Mouse (Mus musculus): ENCODE measurements around the gene Sgms1. TPM values are rescaled to one million over a fixed set of nuclear protein-coding genes. Genes with fewer than 3 reads are reported as not detected.

The Sgms1 gene
- total RNA-seq, 4 experiments from 2014 or later: 48.4 to 62.8 (median 50.8) TPM

DNA sequence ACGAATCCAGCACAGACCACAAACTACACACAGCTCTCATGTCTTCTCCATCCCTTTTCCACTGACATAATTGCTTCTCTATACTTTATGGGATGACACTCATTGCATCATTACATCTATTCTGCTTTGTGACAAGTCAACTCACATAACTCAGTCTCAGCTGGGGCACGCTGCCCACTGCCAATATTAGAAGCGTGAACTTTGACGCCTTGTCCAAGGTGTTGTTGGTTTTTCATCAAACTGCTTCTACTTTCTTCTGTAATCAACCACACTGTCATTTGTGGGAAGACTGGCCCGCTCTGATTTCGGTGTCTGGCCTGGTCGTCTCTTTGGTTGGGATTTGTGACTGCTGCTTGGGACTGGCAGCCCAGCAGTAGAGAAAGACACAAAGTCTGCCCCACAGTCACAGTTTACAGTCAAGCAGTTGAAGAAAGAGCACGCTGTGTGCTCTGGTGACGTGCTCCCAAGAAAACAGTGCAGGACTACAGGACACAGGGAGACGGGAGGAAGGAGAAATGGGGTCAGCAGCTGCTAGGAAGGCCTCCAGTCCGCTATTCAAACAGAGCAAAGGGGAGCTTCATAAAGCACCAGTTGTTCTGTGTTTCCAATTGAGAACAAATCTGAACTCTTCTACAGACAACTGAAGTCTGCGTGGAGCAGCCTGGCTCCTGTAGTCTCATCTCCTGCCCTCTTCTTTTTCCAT, 120.2 kb downstream of the Sgms1 start:
- no peak for DNase-seq (ENCODE audit: low spot score)

DNA sequence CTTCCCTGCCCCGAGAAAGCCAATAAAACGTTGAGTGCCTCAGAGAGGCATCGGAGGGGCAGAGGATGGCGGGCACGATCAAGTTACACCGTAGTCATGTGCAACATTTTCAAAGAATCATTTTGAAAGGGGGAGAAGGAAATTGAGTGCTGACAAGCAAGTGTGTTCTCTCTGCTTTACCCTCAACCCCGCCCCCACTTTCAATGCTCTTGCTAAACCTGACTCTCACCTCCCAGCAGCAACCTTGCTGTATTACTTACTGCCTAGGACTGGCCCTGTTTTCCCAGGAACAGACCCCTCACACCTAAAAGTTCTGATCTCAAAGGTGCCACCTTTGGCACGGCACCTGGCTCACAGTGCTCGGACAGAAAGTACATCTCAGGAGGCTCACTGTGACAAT, 121.0 kb downstream of the Sgms1 start:
- DNase-seq (ENCODE audit: low spot score): no peak

DNA sequence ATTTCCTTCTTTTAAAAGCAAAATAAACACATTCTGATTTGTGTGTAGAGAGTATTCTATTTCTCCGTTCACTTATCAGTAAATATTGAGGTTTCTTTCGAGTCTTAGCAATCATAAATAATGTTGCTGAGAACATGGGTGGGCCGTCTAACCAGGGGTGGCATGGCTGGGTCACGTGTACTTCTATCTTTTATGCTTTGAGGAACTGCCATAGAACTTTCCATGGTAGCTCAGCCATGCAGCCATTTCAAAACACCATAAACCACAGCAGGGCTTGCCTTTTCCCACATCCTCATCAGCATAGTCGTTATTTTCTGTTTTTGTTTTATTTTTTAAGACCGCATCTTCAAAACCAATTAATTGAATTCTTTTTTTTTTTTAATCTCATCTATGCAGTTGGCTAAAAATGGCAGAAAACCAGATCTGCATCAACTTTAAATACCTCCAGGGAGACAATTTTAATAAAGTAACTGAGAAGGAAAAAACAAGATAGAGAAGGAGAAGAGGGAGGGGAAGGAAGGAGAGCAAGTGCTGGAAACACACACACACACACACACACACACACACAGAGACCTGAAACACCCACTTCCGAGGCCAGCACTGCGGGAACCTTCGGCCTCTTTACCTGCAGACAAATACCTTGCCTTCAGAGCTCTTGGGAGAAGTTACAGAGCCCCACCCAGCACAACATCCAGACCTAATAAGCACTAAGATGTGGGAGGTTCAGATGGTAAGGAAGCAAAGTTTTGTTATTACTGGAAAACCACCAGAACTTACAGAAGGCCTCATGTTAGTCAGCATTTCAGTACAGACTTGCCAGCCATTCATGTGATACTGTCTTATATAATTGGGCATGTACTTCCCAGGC, 122.9 kb downstream of the Sgms1 start:
- no peak for DNase-seq (ENCODE audit: low spot score)

DNA sequence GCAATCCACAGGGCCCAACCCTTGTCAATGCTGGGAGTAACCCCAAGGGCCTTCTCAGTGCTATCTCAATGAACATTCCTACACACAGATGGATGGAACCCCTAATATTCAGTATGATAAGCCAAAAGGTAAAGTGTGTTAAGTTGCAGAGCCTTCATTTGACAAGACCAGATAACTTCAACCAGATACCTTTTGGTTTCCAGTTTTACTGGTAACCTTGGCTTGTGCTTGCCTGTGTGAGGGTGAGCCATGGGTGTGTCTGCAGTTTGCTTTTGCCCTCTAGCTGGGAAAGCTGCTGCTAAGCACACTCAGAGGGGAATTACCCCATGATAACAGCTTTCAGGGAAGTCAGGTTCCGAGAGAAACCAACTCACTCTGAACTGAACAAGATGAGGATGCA, 125.8 kb downstream of the Sgms1 start:
- no peak for DNase-seq (ENCODE audit: low spot score)

DNA sequence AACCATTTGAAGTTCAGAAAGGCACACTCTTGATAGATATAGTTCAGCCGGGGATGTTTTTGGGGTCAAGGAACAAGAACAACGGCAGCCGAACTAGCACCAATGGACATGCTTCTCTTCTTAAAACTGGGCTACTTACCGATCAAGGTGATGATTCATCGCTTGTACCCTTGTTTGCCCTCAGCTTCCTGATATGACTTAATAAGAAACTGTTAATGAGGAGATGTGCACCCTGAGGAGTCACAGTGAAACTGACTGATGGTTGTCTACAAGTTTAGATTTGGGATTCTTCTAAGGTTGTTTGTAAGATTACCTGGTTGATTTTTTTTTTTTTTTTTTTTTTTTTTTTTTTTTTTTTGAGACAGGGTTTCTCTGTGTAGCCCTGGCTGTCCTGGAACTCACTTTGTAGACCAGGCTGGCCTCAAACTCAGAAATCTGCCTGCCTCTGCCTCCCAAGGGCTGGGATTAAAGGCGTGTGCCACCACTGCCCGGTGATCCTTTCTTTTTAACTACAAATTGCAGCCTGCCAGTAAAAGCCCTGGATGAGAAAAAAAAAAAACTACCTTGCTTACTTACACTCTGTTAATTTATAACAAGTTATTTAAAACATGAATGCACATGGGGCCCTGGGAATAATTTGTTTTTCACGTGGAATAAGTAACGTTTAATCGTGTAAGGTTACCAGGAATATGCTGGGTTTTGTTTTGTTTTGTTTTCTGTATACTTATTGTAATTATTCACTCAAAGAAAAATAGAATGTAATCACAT, 126.5 kb downstream of the Sgms1 start:
- no peak for DNase-seq (ENCODE audit: low spot score)

DNA sequence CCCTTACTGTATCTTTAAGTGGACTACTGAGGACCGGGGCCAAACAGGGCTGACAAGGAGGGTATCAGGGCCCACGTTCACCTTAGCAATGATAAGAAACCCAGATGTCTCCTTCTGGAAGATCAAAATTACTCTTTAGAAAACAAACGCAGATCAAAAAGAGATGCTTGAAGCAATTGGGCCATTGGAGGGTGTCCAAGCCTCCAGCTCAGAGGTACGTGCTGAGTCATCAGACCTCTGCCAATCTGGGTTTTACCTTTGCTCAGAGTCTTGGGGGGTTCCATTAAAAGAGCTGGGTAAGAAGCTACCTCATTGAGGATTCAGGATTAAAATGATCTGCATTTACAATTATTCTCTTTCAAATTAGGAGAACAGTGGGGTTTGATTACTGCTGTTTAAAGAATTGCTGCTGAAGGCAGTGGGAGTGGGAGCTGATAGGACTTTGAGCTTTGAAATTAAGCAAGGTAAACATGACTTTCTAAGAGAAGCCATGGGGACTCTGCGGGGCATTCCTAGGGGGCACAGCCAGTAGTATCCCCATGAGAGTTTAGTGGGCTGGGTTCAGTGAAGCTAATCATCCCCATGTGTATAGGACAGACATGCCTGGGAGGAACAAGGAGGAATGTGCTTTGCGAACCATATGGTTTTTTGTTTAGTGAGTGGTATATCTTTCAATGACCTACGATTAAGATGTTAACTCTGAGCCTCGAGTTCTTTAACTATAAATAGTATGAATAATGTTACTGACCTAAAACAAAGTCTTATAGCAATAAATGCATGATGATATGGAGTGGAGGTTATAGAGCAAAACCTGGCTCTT, 128.4 kb downstream of the Sgms1 start:
- DNase-seq (ENCODE audit: low spot score): no peak

DNA sequence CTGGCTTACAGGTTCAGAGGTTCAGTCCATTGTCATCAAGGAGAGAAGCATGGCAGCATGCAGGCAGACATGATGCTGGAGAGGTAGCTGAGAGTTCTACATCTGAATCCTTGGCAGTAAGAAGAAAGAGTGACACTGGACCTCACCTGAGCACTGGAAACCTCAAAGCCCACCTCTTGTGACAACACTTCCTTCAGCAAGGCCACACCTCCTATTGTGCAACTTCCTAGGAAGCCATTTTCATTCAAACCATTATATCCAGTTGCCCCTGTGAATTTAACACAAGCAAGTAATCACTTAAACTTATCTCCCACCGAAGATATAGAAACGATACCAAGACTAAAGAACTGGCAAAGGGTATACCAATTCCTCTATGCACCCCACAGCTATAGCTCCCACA, 129.7 kb downstream of the Sgms1 start:
- DNase-seq (ENCODE audit: low spot score): no peak

DNA sequence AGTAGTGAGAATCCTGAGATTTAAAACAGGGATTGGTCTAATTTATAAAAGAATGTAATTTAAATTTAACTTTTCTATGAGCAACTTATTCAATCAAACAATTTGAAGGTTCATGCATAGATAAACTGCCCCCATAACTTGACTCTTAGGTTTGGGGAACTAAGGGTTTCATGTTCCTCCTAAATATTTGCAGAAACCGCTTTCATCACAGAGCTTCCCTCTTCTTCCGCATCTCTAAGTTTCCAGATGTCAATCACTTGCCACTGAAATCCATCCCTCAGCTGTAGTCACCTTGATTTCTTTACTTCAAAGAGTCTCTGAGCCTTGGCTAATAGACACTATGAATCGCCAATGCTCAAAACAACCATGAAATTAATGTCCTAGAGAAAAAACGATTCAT, 130.5 kb downstream of the Sgms1 start:
- DNase-seq (ENCODE audit: low spot score): no peak

DNA sequence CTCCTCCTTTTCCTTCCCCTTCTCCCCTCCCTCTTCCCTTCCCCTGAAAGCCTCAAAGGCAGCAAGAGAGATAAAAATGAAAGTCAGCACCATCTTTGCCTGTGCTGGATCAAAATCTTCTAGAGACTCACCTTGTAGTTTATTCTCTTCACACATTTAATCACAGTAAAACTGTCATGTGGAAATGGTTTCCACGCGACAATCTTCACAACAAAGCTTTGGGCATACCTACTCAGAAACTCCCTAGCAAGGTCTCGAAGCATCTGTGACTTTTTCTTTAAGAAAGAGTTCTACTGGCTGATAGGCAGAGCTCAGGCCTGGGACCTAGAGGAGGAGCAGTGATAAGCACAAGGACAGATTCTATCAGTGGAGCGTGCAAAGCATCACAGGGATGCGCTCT, 131.4 kb downstream of the Sgms1 start:
- no peak for DNase-seq (ENCODE audit: low spot score)

DNA sequence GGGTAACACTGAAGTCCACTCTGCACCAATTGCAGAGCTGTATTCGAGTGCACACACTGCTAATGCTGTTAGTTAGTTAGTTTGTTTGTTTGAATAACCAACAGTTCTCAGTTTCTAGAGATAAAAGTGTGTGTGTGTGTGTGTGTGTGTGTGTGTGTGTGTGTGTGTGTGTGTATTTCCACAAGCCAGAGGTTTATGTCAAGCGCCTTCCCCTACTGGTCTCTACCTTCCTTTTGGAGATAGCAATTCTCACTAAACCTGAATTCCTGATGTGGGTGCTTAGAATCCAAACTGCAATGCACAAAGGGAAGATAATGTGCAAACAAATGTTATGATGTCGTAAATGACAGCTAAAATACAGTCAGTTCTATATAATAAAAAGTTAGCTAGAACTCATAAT, 131.9 kb downstream of the Sgms1 start:
- DNase-seq (ENCODE audit: low spot score): no peak

DNA sequence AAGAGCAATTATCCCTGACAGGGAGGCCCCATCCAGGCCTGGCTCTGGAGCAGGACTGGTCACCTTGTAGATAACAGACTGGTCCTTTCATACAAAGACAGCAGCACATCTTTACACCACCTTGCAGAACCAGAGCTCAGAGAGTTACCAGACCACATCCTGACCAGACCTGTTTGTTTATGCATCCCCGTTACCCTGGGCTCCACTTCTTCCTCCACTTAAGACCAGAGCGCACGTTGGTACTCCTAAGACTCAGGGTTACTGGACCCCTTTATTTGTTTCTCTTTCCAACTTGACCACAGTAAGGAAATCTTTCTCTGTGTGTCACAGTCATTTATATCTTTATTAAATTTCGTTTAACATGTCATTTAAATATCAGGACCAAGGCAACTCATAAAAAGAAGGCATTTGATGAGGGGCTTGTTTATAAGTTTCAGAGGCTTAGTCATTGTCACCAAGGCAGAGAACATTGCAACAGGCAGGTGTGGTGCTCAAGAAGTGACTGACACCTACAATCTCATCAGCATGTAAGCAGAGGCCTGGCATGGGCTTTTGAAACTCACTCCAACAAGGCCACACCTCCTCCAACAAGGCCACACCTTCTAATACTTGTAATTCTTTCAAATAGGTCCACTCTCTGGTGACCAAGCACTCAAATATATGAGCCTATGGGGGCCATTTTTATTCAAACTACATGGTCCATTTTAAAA, 132.7 kb downstream of the Sgms1 start:
- no peak for DNase-seq (ENCODE audit: low spot score)

DNA sequence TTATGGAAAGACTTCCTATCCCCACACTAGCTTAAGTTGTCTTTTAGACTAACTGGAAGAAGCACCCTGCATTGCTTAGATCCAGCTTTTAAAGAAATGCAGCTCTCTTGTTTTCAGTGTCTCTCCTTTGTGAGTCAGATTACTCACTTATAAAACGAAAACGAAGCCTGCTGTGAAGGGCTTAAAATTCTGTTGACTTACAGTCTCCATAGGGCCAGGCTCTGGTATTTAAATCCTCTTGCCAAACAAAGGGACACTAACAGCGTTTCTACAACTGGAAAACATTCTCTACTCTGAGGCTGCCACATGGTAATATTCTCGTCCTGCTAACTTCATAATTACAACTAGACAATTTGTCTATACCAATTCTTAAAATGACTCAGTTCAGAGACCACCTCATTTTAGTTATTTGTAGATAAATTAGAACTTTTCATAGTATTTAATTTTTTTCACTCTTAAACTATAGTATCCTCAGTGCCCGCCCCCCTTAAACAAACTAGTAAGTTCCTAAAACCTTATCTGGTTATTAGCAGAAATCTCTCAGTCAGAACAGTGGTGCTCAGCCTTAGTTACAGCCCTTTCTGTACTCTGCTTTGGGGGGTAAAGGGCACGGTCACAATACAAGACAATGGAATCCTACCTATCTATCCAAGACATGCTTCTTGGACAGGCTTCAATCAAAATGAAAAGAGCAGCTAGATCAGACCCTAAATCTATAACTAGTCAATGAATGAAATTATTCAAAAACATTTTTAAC, 133.9 kb downstream of the Sgms1 start:
- DNase-seq (ENCODE audit: low spot score): no peak

DNA sequence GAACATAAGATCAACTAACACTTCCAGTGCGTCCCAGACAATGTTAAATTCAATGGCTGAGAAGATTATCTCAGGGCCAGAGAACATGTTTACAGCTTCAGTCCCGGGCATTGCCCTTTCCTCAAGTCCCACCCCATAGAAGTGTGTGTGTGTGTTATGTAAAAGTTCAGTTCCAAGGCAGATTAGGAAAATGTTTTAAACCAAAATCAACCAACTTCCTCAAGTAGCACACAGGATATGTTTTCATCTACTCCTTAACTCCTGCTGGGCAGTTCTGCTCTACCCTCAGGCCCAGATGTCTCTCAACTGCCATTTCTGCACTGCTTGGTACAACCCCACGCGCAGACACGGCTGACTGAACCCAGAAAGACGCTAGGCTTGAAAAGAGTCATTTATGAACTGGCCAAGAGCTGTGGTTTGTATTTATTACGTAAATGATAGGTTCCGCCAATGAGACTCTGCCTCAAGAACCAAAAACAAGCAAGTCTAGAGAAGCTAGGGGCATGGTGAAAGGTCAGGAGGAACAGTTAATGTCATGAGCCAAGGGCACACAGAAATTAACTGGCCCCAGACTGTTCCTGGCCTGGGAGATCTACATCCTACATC, 134.7 kb downstream of the Sgms1 start:
- DNase-seq (ENCODE audit: low spot score): no peak

DNA sequence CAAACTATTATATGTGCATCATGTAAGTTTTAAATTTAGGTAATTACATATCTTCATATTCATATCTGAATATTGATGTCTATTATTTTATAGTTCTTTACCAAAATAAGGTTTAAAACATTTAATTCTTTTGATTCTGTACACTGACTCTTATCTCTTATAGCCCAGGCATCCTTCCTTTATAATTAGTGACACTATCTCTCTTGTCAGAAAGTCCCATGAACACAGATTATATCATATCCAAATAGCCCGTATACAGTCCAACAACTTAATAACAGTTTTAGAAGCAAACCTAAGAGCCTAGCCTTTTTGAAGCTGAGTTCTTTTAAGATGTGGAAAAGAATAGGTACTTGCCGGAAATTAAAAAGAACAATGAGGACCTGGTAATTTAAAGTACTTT, 135.3 kb downstream of the Sgms1 start:
- DNase-seq (ENCODE audit: low spot score): no peak

DNA sequence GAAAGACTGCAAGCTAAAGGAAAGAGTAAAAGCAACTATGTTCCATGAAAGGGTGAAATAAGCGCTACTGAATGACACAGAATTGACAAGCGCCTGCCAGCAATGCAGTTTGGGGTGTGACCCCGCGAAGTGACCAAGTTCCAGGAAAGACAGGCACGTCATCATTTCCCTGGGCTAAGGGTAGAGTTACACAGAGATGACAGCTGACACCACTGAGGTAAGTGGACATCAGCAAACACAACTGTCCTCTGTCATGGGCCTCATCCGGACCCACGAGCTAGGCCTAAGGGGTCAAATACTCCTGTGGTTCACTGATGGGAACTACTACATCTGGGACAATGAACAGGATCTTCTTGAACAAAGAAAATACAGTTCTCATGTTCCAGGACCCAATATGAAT, 136.5 kb downstream of the Sgms1 start:
- DNase-seq (ENCODE audit: low spot score): no peak

DNA sequence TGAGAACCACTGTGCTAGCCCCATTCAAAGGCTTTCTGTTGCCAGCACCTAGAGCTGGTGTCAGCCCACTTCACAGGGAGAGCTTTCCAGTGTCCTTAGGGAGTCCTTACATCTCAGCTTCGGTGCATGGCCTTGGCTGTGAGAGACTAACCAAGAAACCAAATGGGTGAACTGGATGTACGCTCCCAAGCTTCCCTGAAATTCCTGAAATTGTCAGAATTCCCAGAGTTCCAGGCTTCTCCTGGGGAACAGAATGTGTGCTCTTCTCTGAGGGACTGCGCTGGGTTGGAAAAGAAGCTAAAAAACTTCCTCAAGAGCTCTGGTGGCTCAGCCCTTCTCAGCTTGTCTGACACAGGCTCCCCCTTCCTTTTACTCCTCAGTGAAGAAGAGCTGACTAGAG, 137.1 kb downstream of the Sgms1 start:
- no peak for DNase-seq (ENCODE audit: low spot score)

DNA sequence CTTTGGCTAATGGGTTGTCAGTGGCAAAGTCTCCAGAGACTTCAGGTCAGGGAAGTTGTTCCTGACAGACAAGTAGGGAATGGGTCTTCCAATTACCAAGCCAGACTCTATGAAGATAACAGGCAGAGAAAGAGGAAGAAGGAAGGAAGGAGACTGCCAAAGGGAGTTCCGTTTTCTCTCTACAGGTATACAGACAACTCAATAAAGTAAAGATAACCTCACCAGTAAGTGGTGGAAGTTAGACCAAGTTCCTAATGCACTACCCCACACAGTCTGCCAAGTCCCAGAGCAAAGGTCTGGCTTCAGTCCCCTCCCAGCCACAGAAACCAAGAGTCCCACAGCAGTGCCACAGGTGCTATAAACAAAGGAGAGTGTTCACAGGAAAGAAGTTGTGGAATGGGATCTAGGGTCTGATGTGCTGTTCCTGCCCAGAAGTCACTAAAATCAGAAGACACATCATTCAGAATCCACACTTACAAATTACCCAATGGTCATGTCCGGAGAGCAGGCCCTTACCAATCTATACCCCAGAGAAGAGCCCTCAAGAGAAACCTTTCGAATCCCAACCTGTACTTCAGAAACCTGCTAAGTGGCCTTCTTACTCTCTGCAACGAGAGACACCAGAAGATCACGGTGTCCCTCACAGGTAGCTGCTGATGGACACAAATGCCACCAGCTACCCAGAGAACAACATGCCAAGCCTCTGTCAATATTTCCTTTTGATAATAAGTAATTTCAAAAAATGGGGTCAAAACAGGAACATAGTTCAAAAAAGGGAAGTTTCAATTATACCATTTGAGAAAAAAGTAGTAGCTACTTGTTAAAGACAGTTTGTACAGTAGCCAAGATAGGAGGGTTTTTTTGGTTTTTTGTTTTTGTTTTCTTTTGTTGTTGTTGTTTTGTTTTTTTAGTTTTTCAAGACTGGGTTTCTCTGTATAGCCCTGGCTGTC, 140.1 kb downstream of the Sgms1 start:
- no peak for DNase-seq (ENCODE audit: low spot score)

DNA sequence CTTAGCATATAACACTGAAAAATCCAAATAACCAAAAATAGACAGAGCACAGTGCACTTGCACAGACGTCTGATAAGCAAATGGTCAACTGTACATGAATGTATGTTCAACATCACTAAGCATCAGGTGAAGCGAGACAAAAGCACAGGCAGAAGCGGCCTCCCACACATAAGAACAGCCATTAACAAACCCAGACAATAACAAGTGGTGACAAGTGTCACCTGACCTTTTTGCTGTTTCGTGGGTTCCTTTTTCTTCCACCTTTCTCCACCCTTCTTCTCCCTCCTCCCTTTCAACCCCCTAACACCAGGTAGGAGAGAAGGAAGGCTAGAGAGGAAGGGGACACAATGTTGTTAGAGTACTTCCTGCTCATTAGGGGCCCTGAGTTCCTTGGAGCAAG, 144.6 kb downstream of the Sgms1 start:
- DNase-seq (ENCODE audit: low spot score): no peak

DNA sequence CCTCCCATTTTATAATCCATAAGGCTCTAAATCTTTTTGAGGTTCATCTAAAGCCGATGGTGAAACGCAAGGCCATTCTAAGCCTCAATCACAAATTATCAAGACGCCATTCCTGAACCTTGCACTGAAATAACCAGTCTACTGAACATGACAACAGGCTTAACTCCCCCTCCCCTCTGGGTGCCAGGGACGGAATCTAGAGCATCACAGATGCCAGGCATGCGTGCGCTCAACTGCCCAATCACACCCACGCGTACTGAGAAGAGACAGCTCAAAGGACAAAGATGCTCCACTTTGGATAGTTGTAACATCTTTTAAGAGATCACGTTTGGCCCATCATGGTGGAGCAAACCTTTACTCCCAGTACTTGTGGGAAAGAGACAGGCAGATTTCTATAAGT, 146.3 kb downstream of the Sgms1 start:
- no peak for DNase-seq (ENCODE audit: low spot score)
